Mouse (Mus musculus): ENCODE data around the gene Rbks.
A peak's percentile ranks its signal among the peaks of the same experiment; 100 is the strongest.

Gene Rbks

DNA sequence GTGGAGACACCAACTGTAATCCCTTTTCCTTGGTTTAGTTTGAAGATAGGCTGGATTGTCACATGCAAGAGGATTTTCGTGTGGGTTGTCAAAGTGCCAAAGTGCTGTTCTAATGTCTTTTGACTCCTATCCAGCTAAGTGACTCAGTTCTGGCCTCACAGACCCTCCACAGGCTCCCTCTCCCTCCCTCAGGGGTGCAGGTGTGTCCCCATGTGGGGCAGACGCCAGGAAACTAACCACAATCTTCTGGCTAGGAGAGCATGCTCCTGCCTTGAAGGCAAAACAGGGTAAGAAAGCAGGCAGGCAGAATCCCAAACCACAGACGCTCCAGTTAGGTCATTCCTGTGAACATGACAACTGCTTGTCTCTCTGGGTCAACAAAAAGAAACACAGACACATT, 91.3 kb downstream of the Rbks start:
- Histone ChIP-seq H3K4me3 (replicated peaks; ENCODE audit: low read length) (peak overlapping the region; percentile 27), H3K4me1 (replicated peaks; ENCODE audit: low read depth, low read length) (peaks cover 86% of the 10 kb centered on the region), H3K9me3 (ENCODE audit: low read length) (no peaks in the 10 kb centered on the region), H3K36me3 (ENCODE audit: insufficient read depth, low read length) (no peaks in the 10 kb centered on the region), H3K27me3 (ENCODE audit: insufficient read depth, low read length) (no peaks in the 10 kb centered on the region)
- TF ChIP-seq CTCF (conservative IDR thresholded peaks at IDR 0.05; ENCODE audit: low read length), result no peak
- no peak for TF ChIP-seq POU5F1 (IDR thresholded peaks at IDR 0.05; ENCODE audit: borderline replicate concordance, low read length)
- no peak for TF ChIP-seq NANOG (IDR thresholded peaks at IDR 0.05; ENCODE audit: borderline replicate concordance, low read length)

DNA sequence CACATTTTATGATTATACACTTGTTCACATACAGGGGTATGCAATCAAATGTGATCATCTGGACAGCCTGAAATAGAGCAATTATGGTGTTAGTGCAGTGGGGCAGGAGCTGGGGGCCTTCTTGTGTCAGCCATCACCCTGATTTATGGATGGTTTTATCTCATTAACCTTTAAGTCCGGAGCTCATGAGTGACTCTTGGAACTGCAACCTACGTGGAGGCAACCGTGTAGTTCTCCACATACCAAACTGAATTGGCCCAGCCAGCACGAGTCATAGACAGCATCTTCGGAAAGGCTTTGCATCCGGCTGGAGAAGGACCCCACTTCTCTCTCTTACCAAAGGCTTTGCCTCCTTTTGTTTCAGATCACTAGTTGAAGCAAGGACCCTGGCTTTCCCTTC, 93.7 kb downstream of the Rbks start:
- Histone ChIP-seq H3K4me3 (replicated peaks; ENCODE audit: low read length) (no peak overlapping the region), H3K36me3 (ENCODE audit: insufficient read depth, low read length) (no peaks in the 10 kb centered on the region), H3K27me3 (ENCODE audit: insufficient read depth, low read length) (no peaks in the 10 kb centered on the region), H3K9me3 (ENCODE audit: low read length) (no peaks in the 10 kb centered on the region), H3K4me1 (replicated peaks; ENCODE audit: low read depth, low read length) (peaks cover 86% of the 10 kb centered on the region)
- TF ChIP-seq NANOG (IDR thresholded peaks at IDR 0.05; ENCODE audit: borderline replicate concordance, low read length) (no peak), POU5F1 (IDR thresholded peaks at IDR 0.05; ENCODE audit: borderline replicate concordance, low read length) (no peak), CTCF (conservative IDR thresholded peaks at IDR 0.05; ENCODE audit: low read length) (no peak)

DNA sequence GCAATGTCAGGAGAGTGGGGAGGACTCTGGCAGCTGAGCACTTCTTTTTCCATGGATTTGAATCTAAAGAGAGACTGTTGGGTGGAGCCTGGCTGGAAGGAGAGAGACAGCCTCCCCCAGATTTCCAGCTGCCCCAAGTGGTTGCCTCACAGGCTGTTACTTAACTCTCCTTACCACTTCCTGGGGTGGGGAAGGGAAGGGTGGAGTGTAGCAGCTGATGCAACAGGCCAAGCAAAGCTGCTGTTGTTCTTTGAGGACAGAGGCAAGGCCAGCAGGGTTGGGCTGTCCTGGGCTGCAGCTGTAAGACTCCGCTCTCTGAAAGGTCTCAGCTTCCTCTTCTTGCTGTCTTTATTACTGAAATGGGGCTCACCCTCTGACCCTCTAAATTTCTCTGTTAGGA, 95.0 kb downstream of the Rbks start:
- Histone ChIP-seq H3K4me3 (replicated peaks; ENCODE audit: low read length) (peak overlapping the region; percentile 27), H3K4me1 (replicated peaks; ENCODE audit: low read depth, low read length) (peaks cover 88% of the 10 kb centered on the region), H3K9me3 (ENCODE audit: low read length) (no peaks in the 10 kb centered on the region), H3K27me3 (ENCODE audit: insufficient read depth, low read length) (no peaks in the 10 kb centered on the region), H3K36me3 (ENCODE audit: insufficient read depth, low read length) (no peaks in the 10 kb centered on the region)
- no peak for TF ChIP-seq NANOG (IDR thresholded peaks at IDR 0.05; ENCODE audit: borderline replicate concordance, low read length)

DNA sequence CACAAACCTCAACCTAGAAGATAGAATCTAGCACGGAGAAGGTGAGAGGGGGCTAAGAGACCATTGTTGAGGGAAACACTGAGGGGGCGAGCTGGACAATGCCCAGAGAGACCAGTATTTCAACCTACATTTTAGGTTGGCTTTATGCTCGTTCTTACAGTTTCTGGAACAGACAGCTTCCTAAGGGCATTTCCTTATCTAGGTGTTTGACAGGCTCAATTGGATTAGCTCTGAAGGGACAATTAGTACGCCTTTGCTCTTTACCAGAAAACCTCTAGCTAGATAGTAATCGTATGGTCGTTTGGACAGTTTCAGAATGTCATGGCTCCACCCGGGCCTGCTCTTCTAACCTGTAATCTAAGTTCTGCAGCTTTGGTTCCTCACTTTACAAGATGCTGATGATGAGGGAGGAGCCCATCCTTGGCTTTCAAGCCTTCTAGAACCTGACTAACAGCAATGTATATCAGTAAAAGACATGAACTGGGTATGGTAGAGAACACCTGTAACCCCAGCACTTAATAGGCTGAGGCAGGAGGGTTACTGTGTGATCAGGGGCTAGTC, 96.2 kb downstream of the Rbks start:
- TF ChIP-seq NANOG (IDR thresholded peaks at IDR 0.05; ENCODE audit: borderline replicate concordance, low read length), result no peak
- H3K36me3 ChIP-seq (ENCODE audit: insufficient read depth, low read length), result no peaks in the 10 kb centered on the region
- no peak overlapping the region for H3K4me3 ChIP-seq (replicated peaks; ENCODE audit: low read length)
- no peaks in the 10 kb centered on the region for H3K9me3 ChIP-seq (ENCODE audit: low read length)
- peaks cover 88% of the 10 kb centered on the region for H3K4me1 ChIP-seq (replicated peaks; ENCODE audit: low read depth, low read length)
- H3K27me3 ChIP-seq (ENCODE audit: insufficient read depth, low read length), result no peaks in the 10 kb centered on the region

DNA sequence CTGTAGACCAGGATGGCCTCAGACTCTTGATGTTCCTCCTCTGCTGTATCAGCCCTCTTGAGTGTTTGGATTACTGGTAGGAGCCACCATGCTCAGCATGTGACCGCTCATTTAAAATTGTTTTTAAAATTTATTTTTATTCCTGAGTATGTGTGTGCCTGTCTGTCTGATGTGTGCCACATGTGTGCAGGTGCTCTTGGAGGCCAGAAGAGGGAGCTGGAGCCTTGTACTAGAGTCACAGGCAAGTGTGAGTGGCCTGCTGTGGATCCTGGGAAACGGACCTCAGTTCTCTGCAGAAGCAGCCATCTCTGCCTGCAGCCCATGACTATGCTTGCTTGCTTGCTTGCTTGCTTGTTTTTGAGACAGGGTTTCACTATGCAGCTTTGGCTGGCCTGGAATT, 98.3 kb downstream of the Rbks start:
- Histone ChIP-seq H3K27me3 (ENCODE audit: insufficient read depth, low read length) (no peaks in the 10 kb centered on the region), H3K36me3 (ENCODE audit: insufficient read depth, low read length) (no peaks in the 10 kb centered on the region), H3K4me3 (replicated peaks; ENCODE audit: low read length) (no peak overlapping the region), H3K4me1 (replicated peaks; ENCODE audit: low read depth, low read length) (peaks cover 80% of the 10 kb centered on the region), H3K9me3 (ENCODE audit: low read length) (no peaks in the 10 kb centered on the region)
- TF ChIP-seq POU5F1 (IDR thresholded peaks at IDR 0.05; ENCODE audit: borderline replicate concordance, low read length) (no peak), NANOG (IDR thresholded peaks at IDR 0.05; ENCODE audit: borderline replicate concordance, low read length) (no peak), CTCF (conservative IDR thresholded peaks at IDR 0.05; ENCODE audit: low read length) (peak; percentile 81)

DNA sequence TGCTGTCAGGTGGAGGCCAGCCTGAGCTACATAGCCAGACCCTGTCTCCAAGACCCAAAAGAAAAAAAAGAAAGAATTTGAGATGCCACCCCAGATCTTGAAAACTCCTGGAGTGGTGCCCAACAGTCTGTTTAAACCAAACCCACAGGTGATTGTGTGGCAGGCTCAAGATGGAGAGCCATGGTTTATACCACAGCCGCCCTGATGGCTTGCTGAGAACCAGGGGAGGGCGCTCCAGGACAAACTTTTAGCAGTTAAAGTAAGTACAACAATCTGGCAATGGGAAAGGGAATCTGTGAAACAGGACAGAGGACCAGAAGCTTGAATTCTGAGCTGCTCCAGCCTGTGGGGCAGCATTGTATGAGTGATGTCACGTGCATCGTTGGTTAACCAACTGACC, 98.8 kb downstream of the Rbks start:
- no peak for TF ChIP-seq POU5F1 (IDR thresholded peaks at IDR 0.05; ENCODE audit: borderline replicate concordance, low read length)
- peak; percentile 46 for TF ChIP-seq CTCF (conservative IDR thresholded peaks at IDR 0.05; ENCODE audit: low read length)
- Histone ChIP-seq H3K27me3 (ENCODE audit: insufficient read depth, low read length) (no peaks in the 10 kb centered on the region), H3K4me1 (replicated peaks; ENCODE audit: low read depth, low read length) (peaks cover 78% of the 10 kb centered on the region), H3K9me3 (ENCODE audit: low read length) (no peaks in the 10 kb centered on the region), H3K4me3 (replicated peaks; ENCODE audit: low read length) (no peak overlapping the region), H3K36me3 (ENCODE audit: insufficient read depth, low read length) (no peaks in the 10 kb centered on the region)

DNA sequence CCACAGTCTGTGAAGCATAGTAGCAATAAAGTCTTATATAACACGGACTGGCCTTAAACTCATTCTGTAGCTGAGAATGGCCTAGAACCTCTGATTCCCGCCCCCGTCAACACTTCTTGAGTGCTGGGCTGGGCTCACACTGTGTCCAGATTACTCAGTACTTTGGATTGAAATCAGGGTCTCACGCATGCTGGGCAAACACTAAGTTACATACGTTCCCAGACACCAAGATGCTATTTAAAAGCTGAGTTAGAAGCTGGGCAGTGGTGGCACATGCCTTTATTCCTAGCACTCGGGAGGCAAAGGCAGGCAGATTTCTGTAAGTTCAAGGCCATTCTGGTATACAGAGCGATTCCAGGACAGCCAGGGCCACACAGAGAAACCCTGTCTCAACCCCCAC, 99.3 kb downstream of the Rbks start:
- H3K4me3 ChIP-seq (replicated peaks; ENCODE audit: low read length), result no peak overlapping the region
- TF ChIP-seq POU5F1 (IDR thresholded peaks at IDR 0.05; ENCODE audit: borderline replicate concordance, low read length) (no peak), CTCF (conservative IDR thresholded peaks at IDR 0.05; ENCODE audit: low read length) (no peak), NANOG (IDR thresholded peaks at IDR 0.05; ENCODE audit: borderline replicate concordance, low read length) (no peak)
- H3K9me3 ChIP-seq (ENCODE audit: low read length), result no peaks in the 10 kb centered on the region
- H3K4me1 ChIP-seq (replicated peaks; ENCODE audit: low read depth, low read length), result peaks cover 81% of the 10 kb centered on the region
- no peaks in the 10 kb centered on the region for H3K27me3 ChIP-seq (ENCODE audit: insufficient read depth, low read length)
- no peaks in the 10 kb centered on the region for H3K36me3 ChIP-seq (ENCODE audit: insufficient read depth, low read length)

DNA sequence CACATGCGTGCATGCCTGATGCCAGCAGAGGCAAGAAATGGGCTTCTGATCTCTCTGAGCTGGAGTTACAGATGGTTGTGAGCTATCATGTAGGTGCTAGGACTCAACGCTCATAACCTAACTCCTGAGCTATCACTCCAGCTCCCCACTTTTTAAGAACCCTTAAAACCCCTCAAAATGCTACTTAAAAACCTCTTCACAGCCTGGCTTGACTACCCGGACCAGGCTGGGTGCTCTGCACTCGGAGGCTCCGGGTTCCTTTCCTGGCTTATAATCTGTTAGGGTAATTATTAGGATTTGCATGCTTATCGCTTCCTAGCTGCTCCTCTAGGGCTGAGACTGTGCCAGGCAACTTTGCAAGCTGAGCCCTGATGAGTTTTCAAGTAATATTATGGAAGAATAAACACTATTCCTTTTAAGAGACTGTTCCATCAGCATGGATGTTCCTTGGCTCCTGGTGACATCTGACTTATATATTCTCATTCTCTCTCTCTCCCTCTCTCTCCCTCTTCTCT, 99.9 kb downstream of the Rbks start:
- H3K36me3 ChIP-seq (ENCODE audit: insufficient read depth, low read length), result no peaks in the 10 kb centered on the region
- H3K4me3 ChIP-seq (replicated peaks; ENCODE audit: low read length), result peak overlapping the region; percentile 80
- H3K9me3 ChIP-seq (ENCODE audit: low read length), result no peaks in the 10 kb centered on the region
- H3K27me3 ChIP-seq (ENCODE audit: insufficient read depth, low read length), result no peaks in the 10 kb centered on the region
- H3K4me1 ChIP-seq (replicated peaks; ENCODE audit: low read depth, low read length), result peaks cover 77% of the 10 kb centered on the region
- TF ChIP-seq CTCF (conservative IDR thresholded peaks at IDR 0.05; ENCODE audit: low read length) (no peak), POU5F1 (IDR thresholded peaks at IDR 0.05; ENCODE audit: borderline replicate concordance, low read length) (no peak), NANOG (IDR thresholded peaks at IDR 0.05; ENCODE audit: borderline replicate concordance, low read length) (no peak)

Data from E14TG2a.4 (cell line).